Mouse (Mus musculus) intestine, embryonic 15.5 days (tissue): ENCODE results near the gene Ube4a. TPM values are rescaled to one million over a fixed set of nuclear protein-coding genes. Genes with fewer than 3 reads are reported as not detected.
"Not testable (repeated sequence)": the region's sequence is repeated elsewhere in the genome, so short reads cannot be mapped to it uniquely, and the experiment has no call there.

Experiments used
- ATAC-seq: fragments of 200-750 bp; cut with Nextera tagmentation; 2 replicates; pipeline ENCODE4 v1.8.0; 2017; ENCODE audit warnings: moderate TSS enrichment, moderate library complexity
- H3K27ac ChIP-seq: fragments of 300-500 bp; sonication (generic); 2 replicates; pipeline ENCODE4 v1.5.1; 2015; ENCODE audit warnings: mild to moderate bottlenecking, inconsistent platforms
- H3K27me3 ChIP-seq: fragments of 300-500 bp; sonication (generic); replicated peaks from 2 replicates; pipeline ENCODE4 v1.6.1; 2015; ENCODE audit warnings: inconsistent platforms
- H3K36me3 ChIP-seq: fragments of 300-500 bp; sonication (generic); 2 replicates; pipeline ENCODE4 v1.6.1; 2015; ENCODE audit warnings: inconsistent platforms
- H3K4me1 ChIP-seq: fragments of 300-500 bp; sonication (generic); replicated peaks from 2 replicates; pipeline ENCODE4 v1.6.1; 2015; ENCODE audit warnings: inconsistent platforms
- H3K4me2 ChIP-seq: fragments of 300-500 bp; sonication (generic); replicated peaks from 2 replicates; pipeline ENCODE4 v1.6.1; 2015; ENCODE audit warnings: mild to moderate bottlenecking, inconsistent platforms
- H3K4me3 ChIP-seq: fragments of 300-500 bp; sonication (generic); replicated peaks from 2 replicates; pipeline ENCODE4 v1.5.1; 2015; ENCODE audit warnings: inconsistent platforms
- H3K9ac ChIP-seq: fragments of 300-500 bp; sonication (generic); 2 replicates; pipeline ENCODE4 v1.6.1; 2015; ENCODE audit warnings: inconsistent platforms
- H3K9me3 ChIP-seq: fragments of 300-500 bp; sonication (generic); 2 replicates; pipeline ENCODE4 v1.6.1; 2016; ENCODE audit warnings: inconsistent platforms
- WGBS: fragments of 180-500 bp; shearing (Covaris S2); methylation state at CpG from one replicate; pipeline ENCODE4 v1.1.7; 2015; 5-methylcytosine and 5-hydroxymethylcytosine counted together
- polyA plus RNA-seq: library from polyadenylated mRNA; unstranded; fragments of >200 nt; fragmentation: Nextera tagmentation; extraction: Ambion mirVana; gene quantifications from 2 replicates; pipeline ENCODE4 v1.2.1, GENCODE M21; 2015

Gene Ube4a
- polyA plus RNA-seq, 1 experiment from 2014 or later: 24.6 TPM

- H3K9ac ChIP-seq: no peak overlapping the region
- H3K9me3 ChIP-seq: no peaks in the 10 kb centered on the region
- WGBS: 73% methylated on average over 7 of the region's 7 CpGs
- no peaks in the 10 kb centered on the region; the same call in 1 of the 2 replicates for H3K27me3 ChIP-seq
- ATAC-seq: no peak
- no peak overlapping the region for H3K4me2 ChIP-seq
- H3K4me1 ChIP-seq: no peaks in the 10 kb centered on the region
- H3K36me3 ChIP-seq: no peaks in the 10 kb centered on the region
- H3K4me3 ChIP-seq: no peak overlapping the region
- H3K27ac ChIP-seq: no peak overlapping the region
Observed at GRCm38 (mm10) chr9:44979806-44980205, 14.4 kb upstream of the Ube4a start.

GRCm38 (mm10) chr9:44977813-44978212 lies 12.4 kb upstream of the Ube4a start:
- ATAC-seq: no peak
- Histone ChIP-seq H3K4me2 (no peak overlapping the region), H3K4me3 (no peak overlapping the region), H3K4me1 (no peaks in the 10 kb centered on the region), H3K36me3 (no peaks in the 10 kb centered on the region), H3K9me3 (no peaks in the 10 kb centered on the region), H3K9ac (no peak overlapping the region), H3K27ac (no peak overlapping the region), H3K27me3 (no peaks in the 10 kb centered on the region; the same call in none of the 2 replicates)
- 64% methylated on average over 6 of the region's 6 CpGs for WGBS

DNA sequence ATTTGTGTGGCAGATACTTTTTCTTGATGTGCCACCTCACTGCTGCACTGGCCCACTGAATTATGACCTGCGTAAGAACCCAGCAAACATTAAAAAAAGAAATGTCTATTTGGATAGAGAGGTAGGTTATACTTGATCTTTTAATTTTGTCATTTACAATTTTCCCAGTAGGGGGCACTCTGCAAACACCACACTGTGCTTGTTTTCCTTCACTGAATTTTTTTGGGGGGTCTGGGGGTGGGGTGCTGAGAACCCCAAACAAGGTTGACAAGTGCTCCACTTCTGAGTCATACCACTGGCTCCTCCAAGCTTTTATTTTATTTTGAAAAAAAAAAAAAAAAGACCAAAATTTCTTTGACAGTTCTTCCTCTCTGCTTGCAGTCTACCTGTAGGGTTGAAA lies 4.0 kb upstream of the Ube4a start:
- H3K4me1 ChIP-seq: peaks cover 8% of the 10 kb centered on the region
- H3K9ac ChIP-seq: no peak overlapping the region
- WGBS: 53% methylated on average over 1 of the region's 1 CpGs
- no peak for ATAC-seq
- H3K9me3 ChIP-seq: no peaks in the 10 kb centered on the region
- no peaks in the 10 kb centered on the region; the same call in 1 of the 2 replicates for H3K27me3 ChIP-seq
- no peak overlapping the region for H3K27ac ChIP-seq
- H3K36me3 ChIP-seq: no peaks in the 10 kb centered on the region
- no peak overlapping the region for H3K4me3 ChIP-seq
- H3K4me2 ChIP-seq: no peak overlapping the region

GRCm38 (mm10) chr9:44967763-44968162 lies 2.4 kb upstream of the Ube4a start:
- not testable (repeated sequence) for H3K4me3 ChIP-seq, ATAC-seq, H3K9ac ChIP-seq, H3K27me3 ChIP-seq, H3K9me3 ChIP-seq, H3K27ac ChIP-seq, H3K4me1 ChIP-seq, H3K4me2 ChIP-seq, H3K36me3 ChIP-seq
- WGBS: 82% methylated on average over 5 of the region's 5 CpGs

GRCm38 (mm10) chr9:44966815-44967242 lies 1.4 kb upstream of the Ube4a start:
- no peak for ATAC-seq
- no peak overlapping the region for H3K4me2 ChIP-seq
- no peak overlapping the region for H3K4me3 ChIP-seq
- H3K27ac ChIP-seq: no peak overlapping the region
- H3K9me3 ChIP-seq: no peaks in the 10 kb centered on the region
- WGBS: 25% methylated on average over 3 of the region's 3 CpGs
- H3K9ac ChIP-seq: no peak overlapping the region
- 0 out of 2 replicates have a peak, but pooled peaks cover 3% of the 10 kb centered on the region for H3K36me3 ChIP-seq
- no peaks in the 10 kb centered on the region for H3K27me3 ChIP-seq
- peaks cover 8% of the 10 kb centered on the region for H3K4me1 ChIP-seq

DNA sequence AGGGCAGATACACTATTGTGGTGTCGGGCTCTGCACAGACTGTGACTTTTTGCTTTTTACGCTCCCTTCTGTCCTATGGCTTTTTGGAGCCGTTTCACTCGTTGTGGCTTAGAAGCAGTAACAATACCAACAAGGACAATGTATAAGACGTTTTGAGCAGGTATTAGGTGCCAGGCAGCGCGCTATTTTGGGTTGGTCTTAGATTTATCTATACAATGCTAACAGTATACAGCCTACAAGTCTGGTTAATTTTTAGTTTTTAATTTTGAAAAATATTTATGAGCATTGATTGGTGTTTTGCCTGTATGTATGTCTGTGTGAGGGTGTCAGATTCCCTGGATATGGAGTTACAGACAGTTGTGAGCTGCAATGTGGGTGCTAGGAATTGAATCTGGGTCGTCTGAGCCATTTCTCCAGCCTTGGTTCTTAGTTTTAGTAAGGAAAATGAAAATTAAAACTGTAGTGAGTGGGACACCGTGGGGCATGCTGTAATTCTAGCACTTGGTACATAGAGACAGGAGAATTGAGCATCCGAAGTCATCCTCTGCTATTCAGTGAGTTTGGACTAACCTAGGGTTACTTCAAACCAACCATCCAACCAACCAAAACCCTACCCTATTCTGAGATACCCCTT lies 550 bp upstream of the Ube4a start:
- H3K4me1 ChIP-seq: peaks cover 8% of the 10 kb centered on the region
- H3K9ac ChIP-seq: peak overlapping the region; percentile 39; the same call in 1 of the 2 replicates
- 14% methylated on average over 10 of the region's 10 CpGs for WGBS
- H3K4me2 ChIP-seq: peak overlapping the region; percentile 80
- peak overlapping the region; percentile 48; the same call in 1 of the 2 replicates for H3K27ac ChIP-seq
- peaks cover 6% of the 10 kb centered on the region; the same call in 1 of the 2 replicates for H3K36me3 ChIP-seq
- no peaks in the 10 kb centered on the region for H3K27me3 ChIP-seq
- H3K9me3 ChIP-seq: no peaks in the 10 kb centered on the region
- H3K4me3 ChIP-seq: peak overlapping the region; percentile 81
- peak; percentile 53; the same call in 1 of the 2 replicates for ATAC-seq

DNA sequence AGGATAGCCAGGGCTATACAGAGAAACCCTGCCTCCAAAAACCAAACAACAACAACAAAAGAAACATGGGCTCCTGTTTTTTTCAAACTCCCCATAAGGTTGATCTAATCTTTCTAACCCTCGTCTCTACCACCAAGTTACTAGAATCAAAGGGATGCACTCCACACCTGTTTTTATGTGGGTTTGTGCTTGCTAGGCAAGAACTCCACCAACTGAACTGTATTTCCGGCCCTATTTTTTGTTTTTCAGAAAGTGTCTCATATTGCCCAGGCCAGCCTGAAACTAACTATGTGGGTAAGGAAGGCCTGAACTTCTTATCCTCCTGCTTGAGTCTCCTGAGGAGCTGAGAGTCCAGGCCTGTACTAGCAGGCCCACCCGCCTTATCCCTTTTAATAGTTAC lies 11.0 kb downstream of the Ube4a start:
- Histone ChIP-seq H3K9me3 (no peaks in the 10 kb centered on the region), H3K27me3 (no peaks in the 10 kb centered on the region), H3K4me3 (no peak overlapping the region), H3K4me1 (no peaks in the 10 kb centered on the region), H3K36me3 (peaks cover 26% of the 10 kb centered on the region), H3K27ac (no peak overlapping the region), H3K4me2 (no peak overlapping the region), H3K9ac (no peak overlapping the region)
- ATAC-seq: no peak
- 90% methylated on average over 3 of the region's 3 CpGs for WGBS

DNA sequence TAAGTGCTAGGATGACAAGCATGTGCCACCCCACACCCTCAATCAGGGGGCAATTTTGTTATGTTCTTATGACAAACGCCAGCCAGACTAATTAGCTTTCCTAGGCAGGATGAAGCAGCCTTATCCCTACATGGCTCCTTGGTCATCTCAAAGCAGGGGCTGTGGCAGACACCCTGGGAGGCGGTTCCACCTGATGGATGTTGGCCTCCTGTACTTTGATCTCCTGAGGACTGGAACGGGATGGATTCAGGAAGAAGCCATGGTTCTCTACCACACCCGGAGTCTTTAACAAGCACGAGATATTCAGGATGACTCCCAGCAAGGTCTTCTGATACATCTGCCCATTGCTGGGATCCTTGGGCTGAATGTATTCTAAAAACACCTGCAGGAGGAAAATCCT lies 17.6 kb downstream of the Ube4a start:
- 75% methylated on average over 5 of the region's 5 CpGs for WGBS
- no peak for ATAC-seq
- H3K4me1 ChIP-seq: no peaks in the 10 kb centered on the region

DNA sequence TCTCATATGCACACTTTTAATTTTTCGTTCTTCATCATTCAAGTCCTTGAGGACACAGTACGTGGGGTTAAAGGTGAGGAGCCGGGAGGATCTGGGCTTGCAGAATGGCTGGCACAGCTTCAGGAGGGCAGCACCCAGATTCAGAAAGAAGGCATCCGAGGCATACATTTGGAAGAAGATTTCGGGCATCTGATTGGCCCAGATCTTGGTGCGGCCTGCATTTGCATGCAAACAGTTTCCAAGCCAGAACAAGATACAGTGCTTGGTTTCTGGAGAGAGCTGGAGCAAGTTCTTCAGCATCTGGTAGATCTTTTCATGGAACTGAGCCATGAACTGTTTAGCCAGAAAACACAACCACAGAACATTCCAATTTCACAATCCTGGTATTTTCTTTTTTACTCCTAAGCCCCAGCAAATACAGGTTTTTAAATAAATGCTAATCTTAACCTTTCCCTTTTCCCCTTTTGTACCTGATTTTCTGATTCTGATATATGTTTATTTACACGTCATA lies 19.2 kb downstream of the Ube4a start:
- H3K27me3 ChIP-seq: no peaks in the 10 kb centered on the region
- no peak overlapping the region for H3K4me3 ChIP-seq
- no peak overlapping the region for H3K4me2 ChIP-seq
- 94% methylated on average over 7 of the region's 7 CpGs for WGBS
- no peak overlapping the region for H3K27ac ChIP-seq
- H3K36me3 ChIP-seq: peaks cover 38% of the 10 kb centered on the region
- no peak overlapping the region for H3K9ac ChIP-seq
- no peaks in the 10 kb centered on the region for H3K9me3 ChIP-seq
- ATAC-seq: no peak
- H3K4me1 ChIP-seq: no peaks in the 10 kb centered on the region

More for the DNA sequence above, 17.6 kb downstream of the Ube4a start:
- no peaks in the 10 kb centered on the region for H3K9me3 ChIP-seq
- H3K4me3 ChIP-seq: no peak overlapping the region
- no peaks in the 10 kb centered on the region for H3K27me3 ChIP-seq
- H3K4me2 ChIP-seq: no peak overlapping the region
- H3K36me3 ChIP-seq: peaks cover 35% of the 10 kb centered on the region
- H3K27ac ChIP-seq: no peak overlapping the region
- H3K9ac ChIP-seq: no peak overlapping the region

GRCm38 (mm10) chr9:44942421-44942820 lies 23.0 kb downstream of the Ube4a start:
- WGBS: 91% methylated on average over 4 of the region's 4 CpGs
- no peak overlapping the region for H3K4me3 ChIP-seq
- no peaks in the 10 kb centered on the region for H3K4me1 ChIP-seq
- no peak overlapping the region for H3K27ac ChIP-seq
- no peak overlapping the region for H3K4me2 ChIP-seq
- no peak for ATAC-seq
- no peaks in the 10 kb centered on the region for H3K27me3 ChIP-seq
- no peaks in the 10 kb centered on the region for H3K9me3 ChIP-seq
- peaks cover 37% of the 10 kb centered on the region for H3K36me3 ChIP-seq
- H3K9ac ChIP-seq: no peak overlapping the region

- no peak overlapping the region for H3K4me2 ChIP-seq
- H3K27me3 ChIP-seq: no peaks in the 10 kb centered on the region
- no peak for ATAC-seq
- H3K4me3 ChIP-seq: no peak overlapping the region
- H3K9ac ChIP-seq: no peak overlapping the region
- H3K4me1 ChIP-seq: no peaks in the 10 kb centered on the region
- H3K36me3 ChIP-seq: peaks cover 37% of the 10 kb centered on the region
- 81% methylated on average over 4 of the region's 4 CpGs for WGBS
- H3K27ac ChIP-seq: no peak overlapping the region
- H3K9me3 ChIP-seq: no peaks in the 10 kb centered on the region
Observed at GRCm38 (mm10) chr9:44941756-44942155, 23.6 kb downstream of the Ube4a start.

DNA sequence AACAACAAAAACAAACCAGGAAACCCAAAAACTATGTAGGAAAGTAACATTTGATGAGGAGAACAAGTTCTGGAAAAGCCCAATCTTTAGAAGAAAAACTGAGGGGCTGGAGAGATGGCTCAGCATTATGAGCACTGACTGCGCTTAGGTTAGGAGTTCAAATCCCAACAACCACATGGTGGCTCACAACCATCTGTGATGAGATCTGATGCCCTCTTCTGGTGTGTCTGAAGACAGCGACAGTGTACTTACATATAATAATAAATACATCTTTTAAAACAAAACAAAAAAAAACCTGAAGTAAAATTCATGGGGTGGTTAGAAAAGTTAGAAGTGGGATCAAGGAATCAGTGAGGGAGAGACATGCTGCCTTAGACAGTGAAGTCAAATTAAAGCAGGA lies 43.9 kb downstream of the Ube4a start:
- WGBS: 67% methylated on average over 2 of the region's 2 CpGs
- Histone ChIP-seq H3K4me1 (0 out of 2 replicates have a peak, but pooled peaks cover 7% of the 10 kb centered on the region), H3K9me3 (no peaks in the 10 kb centered on the region), H3K27me3 (no peaks in the 10 kb centered on the region), H3K4me3 (peak overlapping the region; percentile 93; the same call in 1 of the 2 replicates), H3K36me3 (no peaks in the 10 kb centered on the region), H3K4me2 (peak overlapping the region; percentile 72), H3K27ac (peak overlapping the region; percentile 94), H3K9ac (no peak overlapping the region)
- no peak for ATAC-seq

DNA sequence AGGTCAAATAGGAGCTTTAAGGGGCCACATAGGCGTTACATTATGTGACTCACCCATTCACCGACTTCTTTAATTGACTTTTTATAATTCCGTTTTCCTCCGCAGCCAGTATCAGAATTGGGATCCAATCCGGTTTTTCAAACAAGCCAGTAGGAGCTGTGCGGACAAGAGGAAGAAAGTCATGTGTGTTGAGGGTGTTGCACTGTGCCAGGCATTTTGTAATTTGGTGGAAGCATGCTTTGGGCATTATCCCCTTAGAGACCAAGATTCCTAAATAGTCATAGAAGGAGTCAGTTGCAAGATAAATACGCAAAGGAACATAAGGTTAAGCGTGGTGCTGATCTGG lies 44.3 kb downstream of the Ube4a start:
- Histone ChIP-seq H3K9me3 (no peaks in the 10 kb centered on the region), H3K9ac (peak overlapping the region; percentile 95), H3K4me3 (peak overlapping the region; percentile 93), H3K27me3 (no peaks in the 10 kb centered on the region), H3K4me2 (peak overlapping the region; percentile 72), H3K36me3 (no peaks in the 10 kb centered on the region), H3K27ac (peak overlapping the region; percentile 94), H3K4me1 (0 out of 2 replicates have a peak, but pooled peaks cover 7% of the 10 kb centered on the region)
- peak; percentile 90 for ATAC-seq
- 1% methylated on average over 8 of the region's 8 CpGs for WGBS
